Mouse (Mus musculus) adipocyte (in vitro differentiated cells): ENCODE data around the gene Ankrd16.

Experiments used
- DNase-seq: peaks from one replicate; pipeline ENCODE4 v3.0.0-alpha.2; 2016; ENCODE audit warnings: low spot score

The Ankrd16 gene

GRCm38 (mm10) chr2:11777091-11778068 lies at the start of gene Ankrd16, which contains the start of gene Fbh1:
Ankrd16 (plus strand) TSS chr2:11777876.
Fbh1 (minus strand) TSS chr2:11777582.
- peak; percentile 100 for DNase-seq

GRCm38 (mm10) chr2:11729091-11729490 lies 48.6 kb upstream of the Ankrd16 start:
- no peak for DNase-seq

- no peak for DNase-seq
Observed at GRCm38 (mm10) chr2:11732978-11733377, 44.7 kb upstream of the Ankrd16 start.

- DNase-seq: peak; percentile 6
Observed at GRCm38 (mm10) chr2:11735853-11736252, 41.8 kb upstream of the Ankrd16 start.

- DNase-seq: no peak
Observed at GRCm38 (mm10) chr2:11738794-11739193, 38.9 kb upstream of the Ankrd16 start.

GRCm38 (mm10) chr2:11739516-11740051 lies 38.1 kb upstream of the Ankrd16 start:
- DNase-seq: peak; percentile 50

GRCm38 (mm10) chr2:11762541-11762940 lies 15.1 kb upstream of the Ankrd16 start:
- no peak for DNase-seq

- no peak for DNase-seq
Observed at GRCm38 (mm10) chr2:11765694-11766093, 12.0 kb upstream of the Ankrd16 start.

GRCm38 (mm10) chr2:11766485-11767160 lies 11.1 kb upstream of the Ankrd16 start:
- no peak for DNase-seq

- DNase-seq: peak; percentile 50
Observed at GRCm38 (mm10) chr2:11767161-11767545, 10.5 kb upstream of the Ankrd16 start.

GRCm38 (mm10) chr2:11771701-11772100 lies 6.0 kb upstream of the Ankrd16 start:
- no peak for DNase-seq

- DNase-seq: no peak
Observed at GRCm38 (mm10) chr2:11772401-11772800, 5.3 kb upstream of the Ankrd16 start.

GRCm38 (mm10) chr2:11774426-11774825 lies 3.2 kb upstream of the Ankrd16 start:
- DNase-seq: no peak

GRCm38 (mm10) chr2:11775121-11775520 lies 2.6 kb upstream of the Ankrd16 start:
- DNase-seq: no peak

GRCm38 (mm10) chr2:11776415-11776814 lies 1.3 kb upstream of the Ankrd16 start:
- DNase-seq: no peak

- peak; percentile 93 for DNase-seq
Observed at GRCm38 (mm10) chr2:11778087-11778823, 579 bp downstream of the Ankrd16 start.

GRCm38 (mm10) chr2:11784159-11784558 lies 6.5 kb downstream of the Ankrd16 start:
- no peak for DNase-seq

GRCm38 (mm10) chr2:11794668-11795067 lies 17.0 kb downstream of the Ankrd16 start:
- no peak for DNase-seq

GRCm38 (mm10) chr2:11797930-11798364 lies 20.3 kb downstream of the Ankrd16 start:
- peak; percentile 18 for DNase-seq

- no peak for DNase-seq
Observed at GRCm38 (mm10) chr2:11801299-11801930, 23.7 kb downstream of the Ankrd16 start.
